Mouse (Mus musculus): ENCODE data around the gene Zbtb20.

Zbtb20 gene

DNA sequence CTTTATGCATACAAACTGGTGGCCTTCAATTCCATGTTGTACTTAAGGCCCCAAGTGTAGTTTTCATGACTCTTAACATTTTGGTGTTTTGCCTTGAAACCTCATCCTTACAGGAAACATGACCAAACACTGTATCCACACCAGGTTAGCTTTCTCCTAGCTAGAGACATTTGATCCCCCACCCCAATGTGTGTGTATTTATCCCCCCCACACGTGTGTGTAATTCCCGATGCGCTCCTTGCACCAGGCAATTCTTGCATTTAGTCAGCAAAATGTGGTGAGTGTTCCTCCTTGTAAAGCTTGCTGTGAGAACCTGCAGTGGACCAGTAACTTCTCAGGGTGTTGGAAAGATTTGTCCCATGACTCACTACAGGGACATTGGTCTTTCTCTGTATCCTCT, 455.8 kb downstream of the Zbtb20 start:
- no peak for TF ChIP-seq GATA4 (IDR thresholded peaks at IDR 0.05; ENCODE audit: insufficient replicate concordance, low read length)

GRCm38 (mm10) chr16:43332734-43333133, 457.1 kb downstream of the Zbtb20 start:
- TF ChIP-seq GATA4 (IDR thresholded peaks at IDR 0.05; ENCODE audit: insufficient replicate concordance, low read length), result no peak

GRCm38 (mm10) chr16:43333265-43333664, 457.6 kb downstream of the Zbtb20 start:
- no peak for TF ChIP-seq GATA4 (IDR thresholded peaks at IDR 0.05; ENCODE audit: insufficient replicate concordance, low read length)

DNA sequence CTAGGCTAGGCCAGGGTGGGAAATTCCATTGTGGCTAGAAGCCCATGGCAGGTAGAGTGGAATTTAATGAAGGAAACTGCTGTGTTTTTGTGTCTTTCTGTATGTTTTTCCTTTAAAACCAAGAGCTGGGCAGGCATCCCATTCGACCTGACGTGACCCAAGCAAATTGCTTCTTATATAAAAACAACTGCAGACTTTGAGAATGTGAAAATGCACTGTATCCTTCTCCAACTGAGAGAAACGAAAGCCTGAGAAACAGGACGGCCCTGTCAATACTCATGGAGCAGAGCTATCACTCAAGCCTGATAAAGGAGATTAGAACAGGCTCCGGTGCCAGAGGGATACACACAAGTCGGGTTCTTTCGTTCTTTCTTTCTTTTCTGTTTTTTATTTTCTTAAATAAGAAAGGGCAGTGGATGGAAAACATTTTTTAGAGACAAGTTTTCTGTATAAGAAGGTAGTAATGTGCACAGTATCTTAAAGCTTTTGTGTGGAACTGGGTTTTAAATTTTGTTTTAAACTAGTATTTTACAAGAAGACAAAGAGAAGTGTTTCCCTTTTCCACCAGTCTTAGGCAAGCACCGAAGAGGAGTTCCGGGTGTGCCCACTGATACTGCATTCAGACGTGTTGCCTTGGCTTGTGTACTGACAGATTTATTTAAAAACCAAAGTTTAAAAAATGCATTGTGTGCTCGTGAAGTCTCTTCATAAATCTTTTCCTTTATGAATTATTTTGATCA, 458.9 kb downstream of the Zbtb20 start:
- peak; percentile 75 for TF ChIP-seq GATA4 (IDR thresholded peaks at IDR 0.05; ENCODE audit: insufficient replicate concordance, low read length)

- no peak for TF ChIP-seq GATA4 (IDR thresholded peaks at IDR 0.05; ENCODE audit: insufficient replicate concordance, low read length)
Measured at GRCm38 (mm10) chr16:43335151-43335823, 459.6 kb downstream of the Zbtb20 start.

DNA sequence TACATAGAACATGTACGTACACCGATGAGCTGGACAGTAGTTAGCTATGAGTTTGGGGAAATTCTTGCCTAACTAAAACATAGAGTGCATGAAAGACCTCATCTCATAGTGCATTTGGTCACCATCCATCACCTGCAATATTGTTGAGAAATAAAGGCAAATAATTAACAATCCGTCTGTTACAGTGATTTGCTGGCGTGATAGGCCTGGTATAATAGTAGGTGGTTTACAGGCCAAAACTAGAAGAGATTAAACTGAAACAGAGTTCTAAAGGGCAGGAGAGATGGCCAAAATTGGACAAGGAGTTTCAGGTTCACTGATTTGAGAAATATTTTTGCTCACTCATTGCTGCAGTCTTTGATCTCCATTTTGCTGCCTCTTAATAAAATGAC, 460.1 kb downstream of the Zbtb20 start:
- TF ChIP-seq GATA4 (IDR thresholded peaks at IDR 0.05; ENCODE audit: insufficient replicate concordance, low read length), result no peak

DNA sequence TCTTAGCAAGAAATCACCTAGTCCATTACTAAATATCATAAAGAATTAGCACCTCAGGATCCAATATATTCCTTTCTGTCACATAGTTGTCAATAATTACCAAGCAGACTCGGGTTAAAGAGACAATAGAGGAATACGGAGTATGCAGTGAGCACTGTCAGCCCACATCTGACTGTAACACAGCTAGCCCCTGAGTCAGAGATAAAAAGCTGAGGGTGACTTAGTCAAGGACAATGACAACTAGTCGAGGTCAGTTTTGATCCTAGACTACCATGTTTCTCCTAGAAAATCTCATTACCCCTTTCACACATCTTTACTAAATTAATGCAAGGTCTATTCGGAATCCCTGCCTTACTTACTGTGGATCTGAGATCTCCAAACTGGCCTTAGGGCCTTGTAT, 465.0 kb downstream of the Zbtb20 start:
- TF ChIP-seq GATA4 (IDR thresholded peaks at IDR 0.05; ENCODE audit: insufficient replicate concordance, low read length), result no peak

- no peak for TF ChIP-seq GATA4 (IDR thresholded peaks at IDR 0.05; ENCODE audit: insufficient replicate concordance, low read length)
Measured at GRCm38 (mm10) chr16:43341916-43342455, 466.3 kb downstream of the Zbtb20 start.

DNA sequence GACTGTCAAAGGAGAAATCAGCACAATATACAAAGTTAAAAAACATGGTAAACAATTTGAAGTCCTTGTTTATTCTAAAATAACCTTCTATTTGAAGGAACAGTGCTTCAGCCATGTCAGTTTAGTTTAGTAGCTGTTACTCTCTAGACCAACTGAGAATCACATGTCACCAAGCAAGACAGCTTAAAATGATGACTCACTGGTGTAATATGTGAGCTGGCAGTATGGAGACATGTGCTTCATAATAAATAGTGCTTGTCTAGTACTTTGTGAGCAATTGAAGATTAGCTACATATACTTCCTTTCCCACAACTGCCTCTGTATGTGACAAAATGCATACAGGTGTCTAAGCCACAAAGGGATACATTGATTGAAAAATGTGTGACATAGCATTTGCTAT, 470.4 kb downstream of the Zbtb20 start:
- no peak for TF ChIP-seq GATA4 (IDR thresholded peaks at IDR 0.05; ENCODE audit: insufficient replicate concordance, low read length)

DNA sequence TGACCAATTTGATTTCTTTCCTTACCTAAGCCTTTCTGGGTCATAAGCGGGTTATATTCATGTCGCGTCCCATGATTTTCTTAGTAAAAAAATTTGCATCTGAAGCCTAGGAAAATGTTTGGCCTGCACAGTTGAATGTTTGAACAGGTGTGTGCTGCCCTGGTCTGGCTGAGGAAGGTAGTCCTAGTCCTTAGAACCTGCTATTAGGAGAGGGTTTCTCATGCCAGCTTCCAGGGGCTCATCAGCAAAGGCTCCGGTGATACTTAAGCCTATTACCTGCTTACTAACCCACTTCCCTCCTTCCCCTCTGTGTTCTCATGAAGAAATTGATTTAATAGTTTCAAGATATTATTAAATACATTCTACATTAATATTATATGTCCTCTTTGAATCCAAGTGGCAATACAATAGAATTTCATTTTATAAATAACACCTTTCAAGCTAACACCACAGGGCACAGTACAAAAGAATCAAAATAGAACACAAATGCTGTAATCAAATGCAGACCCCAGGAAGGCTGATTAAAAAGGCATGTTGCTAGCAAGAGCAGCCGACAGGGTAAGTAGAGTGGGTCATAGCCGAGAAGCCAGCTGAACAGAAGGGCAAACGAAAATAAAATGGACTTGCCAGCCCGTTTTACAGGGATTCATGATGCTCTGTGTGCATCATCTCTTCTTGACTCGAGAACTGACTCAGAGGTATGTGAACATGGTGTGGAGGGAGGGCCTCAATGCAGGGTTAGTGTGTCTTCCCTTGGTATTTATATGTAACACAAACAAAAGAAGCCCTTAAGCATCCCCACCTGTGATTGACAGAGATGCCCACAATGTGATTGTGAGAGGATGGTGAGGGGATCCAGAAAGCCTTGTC, 480.3 kb downstream of the Zbtb20 start:
- TF ChIP-seq GATA4 (IDR thresholded peaks at IDR 0.05; ENCODE audit: insufficient replicate concordance, low read length), result no peak

DNA sequence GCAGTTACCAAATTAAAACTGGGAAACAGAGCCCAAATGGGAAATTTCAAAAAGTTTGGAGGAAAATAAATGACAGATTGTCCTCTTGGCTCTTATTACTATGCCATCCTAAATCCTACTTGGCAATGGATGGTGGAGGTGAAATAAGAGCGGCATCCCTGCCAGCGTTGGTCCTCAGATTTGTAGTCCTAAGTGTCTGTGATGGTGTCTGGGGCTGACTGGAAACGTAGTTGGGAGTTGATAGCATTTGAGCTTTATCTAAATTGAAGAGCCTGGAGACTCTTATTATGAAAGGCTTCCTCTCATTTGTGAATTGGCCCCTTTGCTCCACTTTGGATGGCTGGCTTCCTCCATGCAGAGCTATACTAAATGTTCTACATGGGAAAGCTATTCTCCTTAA, 483.9 kb downstream of the Zbtb20 start:
- no peak for TF ChIP-seq GATA4 (IDR thresholded peaks at IDR 0.05; ENCODE audit: insufficient replicate concordance, low read length)

DNA sequence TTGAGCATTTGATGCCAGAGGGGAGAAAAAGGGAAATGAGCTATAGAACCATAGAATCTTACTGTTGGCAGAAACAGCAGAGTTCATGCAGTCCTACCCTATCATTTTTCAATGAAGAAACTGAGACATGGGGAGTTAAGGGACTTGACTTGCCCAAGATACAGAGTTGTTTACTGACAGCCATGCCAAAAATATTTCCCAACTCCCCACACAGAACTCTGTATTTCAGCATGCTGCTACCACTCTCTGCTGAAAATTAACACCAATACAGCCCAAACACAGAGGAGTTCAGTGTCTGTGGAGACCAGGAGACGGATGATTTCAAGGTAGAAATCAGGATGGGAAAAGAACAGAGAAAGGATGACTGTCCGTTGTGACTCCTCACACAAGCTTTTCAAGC, 484.4 kb downstream of the Zbtb20 start:
- no peak; the same call in 1 of the 2 replicates for TF ChIP-seq GATA4 (IDR thresholded peaks at IDR 0.05; ENCODE audit: insufficient replicate concordance, low read length)

DNA sequence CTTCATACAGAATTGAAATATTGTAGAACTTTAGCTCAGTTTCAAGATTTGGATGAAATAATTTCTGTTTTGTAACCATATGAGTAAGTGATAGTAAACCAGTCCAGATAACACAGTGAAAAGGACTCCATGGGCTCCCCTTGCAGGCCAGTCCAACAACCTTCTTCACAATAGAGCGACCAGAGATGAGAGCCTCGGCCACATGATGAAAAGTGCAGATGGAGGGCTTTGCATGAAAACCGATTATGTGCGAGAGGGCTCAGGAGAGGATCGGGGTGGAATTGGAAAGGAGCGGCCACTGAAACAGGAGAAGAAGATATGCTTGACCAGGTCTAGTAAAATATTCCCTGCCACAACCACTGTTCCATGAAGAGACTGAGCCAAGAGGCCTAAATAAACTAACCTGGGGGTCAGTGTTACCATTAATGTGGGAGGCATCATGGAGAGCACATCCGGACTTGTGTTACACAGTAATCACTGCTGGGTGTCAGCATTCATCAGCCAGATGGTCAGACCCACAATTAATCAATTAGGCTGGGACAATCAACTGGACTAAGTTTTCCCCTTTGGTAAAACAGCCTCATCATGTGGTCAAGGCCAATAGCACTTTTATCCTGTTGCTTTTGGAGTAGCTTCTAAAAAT, 485.3 kb downstream of the Zbtb20 start:
- no peak for TF ChIP-seq GATA4 (IDR thresholded peaks at IDR 0.05; ENCODE audit: insufficient replicate concordance, low read length)

DNA sequence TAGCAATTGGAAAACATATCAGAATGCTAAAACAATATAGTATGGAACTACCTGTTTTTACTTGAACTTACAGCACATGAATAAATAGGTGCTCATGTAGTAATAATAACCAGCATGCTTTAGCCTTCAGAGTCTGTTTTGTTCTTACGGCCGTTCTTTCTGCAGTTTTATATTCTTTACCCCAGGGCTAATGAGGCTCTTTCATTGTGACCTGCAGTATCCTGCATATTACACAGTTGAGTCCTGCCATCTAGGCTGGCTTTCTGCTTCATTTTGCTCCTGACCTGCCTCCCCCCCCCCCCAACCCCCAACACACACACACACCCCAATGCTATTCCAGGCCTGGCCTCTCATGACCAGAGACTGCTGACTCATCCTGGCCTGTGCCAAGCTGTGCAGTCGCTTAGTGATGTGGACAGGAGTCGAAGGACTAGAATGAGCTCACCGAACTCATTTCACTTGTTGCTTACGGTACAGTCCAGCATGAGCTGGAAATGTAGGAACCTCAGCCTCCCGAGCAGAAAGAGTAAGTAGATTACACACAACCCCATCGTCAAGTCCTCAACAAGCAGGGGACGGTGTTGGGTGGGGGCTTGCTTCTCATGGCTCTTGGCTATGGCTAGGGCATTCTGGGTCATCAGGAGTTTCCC, 487.1 kb downstream of the Zbtb20 start:
- no peak for TF ChIP-seq GATA4 (IDR thresholded peaks at IDR 0.05; ENCODE audit: insufficient replicate concordance, low read length)

Measured in liver, adult (tissue).